Mouse (Mus musculus) kidney, adult 2 months (tissue): ENCODE measurements around the gene Prpf8.

ENCODE experiments used
- CTCF ChIP-seq: fragments of 200-500 bp; conservative IDR thresholded peaks from 2 replicates; pipeline ENCODE4 v1.5.1; 2011; ENCODE audit warnings: low read depth, mild to moderate bottlenecking, control low read depth, low read length, moderate library complexity, mixed read lengths; ENCODE audit not compliant: insufficient read depth, insufficient read length
- POLR2A ChIP-seq: fragments of 200-500 bp; IDR thresholded peaks from one replicate; pipeline ENCODE4 v1.6.1; 2011; ENCODE audit warnings: low read depth, low read length, control low read depth

- TF ChIP-seq CTCF (no peak), POLR2A (no peak)
Observed at GRCm38 (mm10) chr11:75438194-75438593, 48.4 kb upstream of the Prpf8 start.
